Mouse (Mus musculus): ENCODE measurements around the gene Derl3.

GRCm38 (mm10) chr10:75898039-75898564 is 4.9 kb downstream of the Derl3 start:
- TF ChIP-seq CTCF (conservative IDR thresholded peaks at IDR 0.05; ENCODE audit: low read length) (no peak), POU5F1 (IDR thresholded peaks at IDR 0.05; ENCODE audit: borderline replicate concordance, low read length) (no peak), NANOG (IDR thresholded peaks at IDR 0.05; ENCODE audit: borderline replicate concordance, low read length) (no peak)

Measured in E14TG2a.4 (cell line).